Mouse (Mus musculus): ENCODE measurements at regions not wholly inside any gene's neighbourhood (a gene's known extent, or its start where the extent isn't known, plus 50 kb on each side); places are given as distances from the start of the nearest gene placed in this dataset.

DNA sequence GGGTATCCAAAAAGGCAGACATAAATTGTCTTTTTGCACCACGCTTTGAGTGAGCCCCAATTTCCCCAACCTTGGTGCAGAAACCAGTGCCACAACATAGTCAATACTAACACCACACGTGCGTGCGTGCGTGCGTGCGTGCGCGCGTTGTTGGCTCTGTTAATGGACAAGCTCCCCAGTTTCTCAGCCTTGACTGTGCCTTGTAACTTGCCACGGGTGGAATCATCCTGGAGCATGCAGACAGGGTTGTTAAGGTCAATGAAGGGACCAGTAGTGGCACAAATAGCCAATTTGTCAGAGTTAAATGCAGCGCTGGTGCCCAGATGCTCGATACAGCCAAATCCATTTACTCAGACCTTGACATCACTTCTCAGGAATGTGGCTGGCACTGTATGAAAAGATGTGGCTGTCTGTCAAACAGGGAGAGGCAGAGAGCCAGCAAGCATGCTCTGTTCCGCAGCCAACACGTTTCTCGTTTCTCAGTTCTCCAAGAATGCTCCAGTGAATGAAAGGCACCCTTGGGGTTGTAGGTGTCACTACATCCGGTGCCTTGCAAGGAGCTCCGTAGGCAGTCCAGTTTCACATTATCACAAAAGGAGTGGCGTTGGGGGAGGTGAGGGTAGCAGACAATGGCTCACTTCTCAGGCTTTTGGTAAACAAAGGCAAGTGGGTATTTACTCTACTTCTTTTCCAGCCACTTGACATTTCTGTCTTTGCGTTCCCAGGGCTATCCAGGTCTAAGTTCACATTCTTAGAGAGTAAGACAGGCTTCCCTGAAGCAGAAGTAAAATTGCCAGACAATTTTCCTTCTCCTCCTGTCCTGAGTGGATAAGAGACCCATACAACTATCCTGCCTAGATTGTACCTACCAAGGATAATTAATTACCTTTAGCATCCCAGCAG is 53.2 kb upstream of the Usp27x start:
- Histone ChIP-seq H3K36me3 (ENCODE audit: control insufficient read depth, insufficient read depth, low read length) (no peaks in the 10 kb centered on the region), H3K9ac (ENCODE audit: low read depth, low read length) (no peak overlapping the region), H3K27me3 (ENCODE audit: control insufficient read depth, insufficient read depth, low read length) (no peaks in the 10 kb centered on the region), H3K4me1 (ENCODE audit: control insufficient read depth, insufficient read depth, low read length) (no peaks in the 10 kb centered on the region), H3K27ac (replicated peaks; ENCODE audit: insufficient read depth, low read depth, low read length) (no peak overlapping the region), H3K4me3 (ENCODE audit: insufficient read depth, low read depth, low read length) (no peak overlapping the region), H3K79me2 (ENCODE audit: control insufficient read depth, insufficient read depth, low read length) (no peaks in the 10 kb centered on the region)
- DNase-seq (ENCODE audit: extremely low read depth, low read depth, low spot score), result no peak
- WGBS, result 55% methylated on average over 20 of the region's 20 CpGs
- TF ChIP-seq POLR2A (IDR thresholded peaks at IDR 0.05; ENCODE audit: extremely low read depth, insufficient read depth, low read length) (no peak), CTCF (IDR thresholded peaks at IDR 0.05; ENCODE audit: low read depth, low read length) (no peak)
